Mouse (Mus musculus) lung, adult 2 months (tissue): ENCODE measurements around the gene Rep15.

ENCODE experiments used
- CTCF ChIP-seq: fragments of 200-500 bp; IDR thresholded peaks from 2 replicates; pipeline ENCODE4 v1.5.1; 2011; ENCODE audit warnings: mild to moderate bottlenecking, low read length, control low read depth; ENCODE audit not compliant: insufficient read depth
- POLR2A ChIP-seq: fragments of 200-500 bp; IDR thresholded peaks from 2 replicates; pipeline ENCODE4 v1.6.1; 2011; ENCODE audit warnings: low read depth, mild to moderate bottlenecking, control low read depth, low read length, borderline replicate concordance; ENCODE audit errors: extremely low read depth

DNA sequence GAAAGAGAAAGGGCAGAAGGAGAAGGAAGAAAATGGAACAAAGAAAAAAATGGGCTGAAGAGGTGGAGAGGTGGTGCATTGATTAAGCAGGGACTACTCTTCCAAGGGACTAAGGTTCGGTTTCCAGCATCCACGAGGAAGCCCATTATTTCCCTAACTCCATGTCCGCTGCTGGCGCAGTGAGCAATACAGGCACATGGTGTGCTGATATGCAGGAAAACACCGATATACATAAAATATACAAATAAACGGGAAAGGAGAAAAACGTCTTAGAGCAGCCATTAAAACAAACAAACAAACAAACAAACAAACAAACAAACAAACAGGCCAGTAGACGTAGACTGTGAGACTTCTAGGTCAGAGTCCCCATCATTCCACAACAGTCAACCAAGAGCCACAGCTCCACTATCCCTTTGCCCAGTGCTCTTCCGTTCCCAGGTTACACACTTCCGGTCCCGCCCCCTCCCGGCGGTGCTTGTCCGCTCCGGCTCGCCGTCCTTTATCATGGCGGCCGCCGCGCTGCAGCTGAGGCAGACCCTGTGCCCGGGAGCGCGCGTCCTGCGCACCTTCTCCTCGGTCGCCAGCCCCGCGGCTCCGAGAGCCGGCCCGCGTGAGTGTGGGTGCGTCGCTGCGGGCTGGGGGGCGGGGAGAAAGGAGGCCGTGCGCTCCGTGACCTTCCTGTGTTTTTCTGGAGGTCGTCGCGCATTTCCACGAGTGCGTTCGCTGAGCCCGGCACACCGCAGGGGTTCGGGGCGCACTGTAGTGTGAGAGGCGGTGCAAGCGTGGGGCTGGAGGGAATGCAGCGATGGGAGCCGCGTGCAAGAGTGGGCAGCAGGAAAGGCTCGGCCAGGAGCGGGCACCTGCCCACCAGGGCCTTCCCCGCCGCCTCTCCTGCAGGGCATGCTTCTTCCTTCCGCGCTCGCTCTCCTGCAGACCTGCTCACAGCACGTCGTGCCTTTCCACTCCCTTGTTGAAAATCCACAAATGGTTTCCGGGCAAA, 10.2 kb downstream of the Rep15 start, which contains the start of gene Mrps35:
- no peak for TF ChIP-seq CTCF
- peak; percentile 63; the same call in 1 of the 2 replicates for TF ChIP-seq POLR2A
